Mouse (Mus musculus) bone marrow macrophage, adult 2 months (primary cell): Measurements from ENCODE around the gene Wdhd1.

ENCODE experiments used
- CTCF ChIP-seq: IDR thresholded peaks from 2 replicates; pipeline ENCODE4 v1.5.1; 2012; ENCODE audit warnings: low read depth, mild to moderate bottlenecking, low read length, moderate library complexity
- POLR2A ChIP-seq: IDR thresholded peaks from 2 replicates; pipeline ENCODE4 v1.6.1; 2012; ENCODE audit warnings: mild to moderate bottlenecking, low read depth, low read length, borderline replicate concordance

GRCm38 (mm10) chr14:47275417-47275816 is 1.2 kb downstream of the Wdhd1 start:
- TF ChIP-seq CTCF (no peak), POLR2A (no peak)
